Mouse (Mus musculus): ENCODE results near the gene Prrt4. TPM values are rescaled to one million over a fixed set of nuclear protein-coding genes. Genes with fewer than 3 reads are reported as not detected.
"Not testable (repeated sequence)": the region's sequence is repeated elsewhere in the genome, so short reads cannot be mapped to it uniquely, and the experiment has no call there.

Prrt4 gene
- polyA plus RNA-seq, 1 experiment = 5.5 TPM

DNA sequence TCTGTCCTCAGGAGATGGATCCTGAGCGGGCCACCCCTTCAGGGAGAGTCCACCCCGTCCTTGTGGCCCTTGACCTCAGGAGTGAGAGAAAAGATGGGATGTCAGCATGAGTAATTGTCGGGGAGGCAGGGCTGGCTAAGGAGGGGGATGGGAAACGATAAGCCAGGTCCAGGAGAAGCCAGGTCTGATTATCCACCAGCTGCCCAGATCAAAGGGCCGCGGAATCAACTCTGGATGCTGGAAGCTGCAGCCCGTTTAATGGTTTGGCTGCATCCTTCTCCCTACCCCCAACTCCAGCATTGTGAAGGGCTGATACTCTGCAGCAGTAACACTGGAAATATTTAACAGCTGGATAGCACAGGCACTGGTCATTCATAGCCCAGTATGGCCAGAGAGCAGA, 5.0 kb downstream of the Prrt4 start:
- Histone ChIP-seq H3K4me1 (ENCODE audit: control insufficient read depth, insufficient read depth, low read length) (no peaks in the 10 kb centered on the region), H3K27ac (ENCODE audit: insufficient read depth, low read length) (no peak overlapping the region), H3K4me3 (replicated peaks; ENCODE audit: insufficient read depth, low read depth, low read length) (no peak overlapping the region), H3K27me3 (ENCODE audit: control insufficient read depth, insufficient read depth, low read length) (no peaks in the 10 kb centered on the region)
- peak in 1 of 2 experiments; percentile 4 for DNase-seq
- TF ChIP-seq POLR2A (IDR thresholded peaks at IDR 0.05; ENCODE audit: borderline replicate concordance, insufficient read depth, low read length) = no peak
- TF ChIP-seq CTCF (IDR thresholded peaks at IDR 0.05; ENCODE audit: borderline replicate concordance, insufficient read depth, low read depth, low read length) = no peak
- 52% methylated on average over 7 of the region's 7 CpGs for WGBS

DNA sequence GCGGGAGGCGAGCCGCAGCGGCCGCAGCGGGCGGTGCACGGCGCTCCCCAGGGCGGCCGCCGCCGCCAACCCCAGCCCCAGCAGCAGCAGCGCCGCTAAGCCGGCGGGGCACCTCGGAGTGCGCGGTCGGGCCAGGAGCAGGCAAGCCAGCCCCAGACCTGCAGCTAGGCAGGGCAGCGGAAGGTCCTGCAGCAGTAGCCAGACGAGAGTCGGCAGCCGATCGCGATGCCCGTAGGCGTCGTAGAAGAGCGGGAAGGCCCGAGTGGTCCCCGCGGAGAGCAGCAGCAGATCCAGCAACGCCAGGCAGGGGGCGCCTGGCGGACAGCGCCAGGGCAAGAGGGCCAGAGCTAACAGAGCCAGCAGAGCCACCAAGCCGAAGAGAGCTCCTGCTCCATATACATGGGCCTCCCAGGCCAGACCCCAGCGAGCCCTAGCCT, 8.4 kb downstream of the Prrt4 start:
- DNase-seq = peak; percentile 71 to 80
- WGBS = under 1% methylated on average over 39 of the region's 40 CpGs
- Histone ChIP-seq H3K27ac (ENCODE audit: insufficient read depth, low read length) (no peak overlapping the region), H3K4me3 (replicated peaks; ENCODE audit: insufficient read depth, low read depth, low read length) (peak overlapping the region; percentile 43), H3K27me3 (ENCODE audit: control insufficient read depth, insufficient read depth, low read length) (no peaks in the 10 kb centered on the region), H3K4me1 (ENCODE audit: control insufficient read depth, insufficient read depth, low read length) (no peaks in the 10 kb centered on the region)
- TF ChIP-seq POLR2A (IDR thresholded peaks at IDR 0.05; ENCODE audit: borderline replicate concordance, insufficient read depth, low read length) (no peak), CTCF (IDR thresholded peaks at IDR 0.05; ENCODE audit: borderline replicate concordance, insufficient read depth, low read depth, low read length) (peak; percentile 67)

GRCm38 (mm10) chr6:29170063-29170921, 9.1 kb downstream of the Prrt4 start:
- no peak for TF ChIP-seq POLR2A (IDR thresholded peaks at IDR 0.05; ENCODE audit: borderline replicate concordance, insufficient read depth, low read length)
- TF ChIP-seq CTCF (IDR thresholded peaks at IDR 0.05; ENCODE audit: borderline replicate concordance, insufficient read depth, low read depth, low read length) = no peak
- 2% methylated on average over 58 of the region's 63 CpGs for WGBS
- Histone ChIP-seq H3K4me3 (replicated peaks; ENCODE audit: insufficient read depth, low read depth, low read length) (peak overlapping the region; percentile 43), H3K27ac (ENCODE audit: insufficient read depth, low read length) (no peak overlapping the region), H3K27me3 (ENCODE audit: control insufficient read depth, insufficient read depth, low read length) (no peaks in the 10 kb centered on the region), H3K4me1 (ENCODE audit: control insufficient read depth, insufficient read depth, low read length) (no peaks in the 10 kb centered on the region)
- DNase-seq = peak; percentile 25 to 62

GRCm38 (mm10) chr6:29169675-29170062, 9.7 kb downstream of the Prrt4 start:
- H3K27me3 ChIP-seq (ENCODE audit: control insufficient read depth, insufficient read depth, low read length) = no peaks in the 10 kb centered on the region
- WGBS = 36% methylated on average over 12 of the region's 12 CpGs
- DNase-seq = no peak
- no peaks in the 10 kb centered on the region for H3K4me1 ChIP-seq (ENCODE audit: control insufficient read depth, insufficient read depth, low read length)
- TF ChIP-seq CTCF (IDR thresholded peaks at IDR 0.05; ENCODE audit: borderline replicate concordance, insufficient read depth, low read depth, low read length) (no peak), POLR2A (IDR thresholded peaks at IDR 0.05; ENCODE audit: borderline replicate concordance, insufficient read depth, low read length) (no peak)
- H3K27ac ChIP-seq (ENCODE audit: insufficient read depth, low read length) = no peak overlapping the region
- no peak overlapping the region for H3K4me3 ChIP-seq (replicated peaks; ENCODE audit: insufficient read depth, low read depth, low read length)

DNA sequence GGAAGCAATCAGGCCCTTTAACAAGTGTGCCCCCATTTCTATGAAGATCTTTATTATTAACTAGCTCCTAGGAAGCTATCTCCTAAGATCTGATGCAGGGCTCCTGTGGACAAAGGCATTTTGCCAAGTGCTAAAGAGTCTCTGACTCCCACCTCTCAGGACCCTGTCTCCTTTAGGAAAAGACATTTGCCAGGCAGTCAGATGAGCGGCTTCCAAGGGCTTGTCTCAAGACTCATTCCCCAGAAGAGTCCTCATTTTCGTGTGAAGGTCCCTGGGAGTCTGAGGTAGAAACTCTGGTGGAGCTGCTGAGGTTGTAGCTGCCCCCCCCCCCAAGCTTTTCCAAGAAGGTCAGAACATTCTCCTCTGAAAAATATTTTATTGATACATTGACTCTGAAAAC, 10.5 kb downstream of the Prrt4 start:
- WGBS = 68% methylated on average over 2 of the region's 2 CpGs
- no peak for DNase-seq
- H3K4me1 ChIP-seq (ENCODE audit: control insufficient read depth, insufficient read depth, low read length) = no peaks in the 10 kb centered on the region
- no peak for TF ChIP-seq POLR2A (IDR thresholded peaks at IDR 0.05; ENCODE audit: borderline replicate concordance, insufficient read depth, low read length)
- no peak for TF ChIP-seq CTCF (IDR thresholded peaks at IDR 0.05; ENCODE audit: borderline replicate concordance, insufficient read depth, low read depth, low read length)
- H3K4me3 ChIP-seq (replicated peaks; ENCODE audit: insufficient read depth, low read depth, low read length) = no peak overlapping the region
- no peak overlapping the region for H3K27ac ChIP-seq (ENCODE audit: insufficient read depth, low read length)
- H3K27me3 ChIP-seq (ENCODE audit: control insufficient read depth, insufficient read depth, low read length) = no peaks in the 10 kb centered on the region

DNA sequence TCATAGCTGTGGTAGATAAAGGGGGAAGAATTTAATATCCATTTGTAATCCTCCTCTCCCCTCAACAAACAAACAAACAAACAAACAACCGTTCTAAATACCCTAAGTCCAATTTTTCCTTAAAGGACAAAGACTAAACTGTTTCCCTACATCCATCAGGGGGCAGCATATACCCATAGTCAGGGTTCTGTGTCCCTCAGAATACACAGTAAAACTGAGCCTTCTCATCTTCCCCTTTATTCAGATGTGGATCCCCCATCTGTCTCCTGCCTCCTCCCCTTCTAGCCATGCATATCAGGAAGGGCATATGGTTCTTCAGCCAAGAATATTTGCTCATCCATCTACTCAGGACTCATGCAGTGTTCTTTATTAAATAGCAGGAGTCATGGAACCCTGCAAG, 13.2 kb downstream of the Prrt4 start:
- DNase-seq = peak in 1 of 2 experiments; percentile 63
- H3K27ac ChIP-seq (ENCODE audit: insufficient read depth, low read length) = no peak overlapping the region
- WGBS = 0% methylated on average over 1 of the region's 1 CpGs
- H3K4me1 ChIP-seq (ENCODE audit: control insufficient read depth, insufficient read depth, low read length) = no peaks in the 10 kb centered on the region
- H3K4me3 ChIP-seq (replicated peaks; ENCODE audit: insufficient read depth, low read depth, low read length) = no peak overlapping the region
- no peaks in the 10 kb centered on the region for H3K27me3 ChIP-seq (ENCODE audit: control insufficient read depth, insufficient read depth, low read length)
- TF ChIP-seq CTCF (IDR thresholded peaks at IDR 0.05; ENCODE audit: borderline replicate concordance, insufficient read depth, low read depth, low read length) (peak; percentile 56; the same call in 1 of the 2 replicates), POLR2A (IDR thresholded peaks at IDR 0.05; ENCODE audit: borderline replicate concordance, insufficient read depth, low read length) (no peak)

GRCm38 (mm10) chr6:29164314-29165244, 14.8 kb downstream of the Prrt4 start, which contains the start of gene Rbm28:
Rbm28 (minus strand) TSS chr6:29165006.
- Histone ChIP-seq H3K27ac (ENCODE audit: insufficient read depth, low read length) (no peak within 1 kb of the TSS), H3K27me3 (ENCODE audit: control insufficient read depth, insufficient read depth, low read length) (no peaks in the 10 kb centered on the region), H3K4me3 (replicated peaks; ENCODE audit: insufficient read depth, low read depth, low read length) (peak within 1 kb of the TSS; percentile 94), H3K4me1 (ENCODE audit: control insufficient read depth, insufficient read depth, low read length) (no peaks in the 10 kb centered on the region)
- TF ChIP-seq CTCF (IDR thresholded peaks at IDR 0.05; ENCODE audit: borderline replicate concordance, insufficient read depth, low read depth, low read length) = no peak
- peak; percentile 95 for TF ChIP-seq POLR2A (IDR thresholded peaks at IDR 0.05; ENCODE audit: borderline replicate concordance, insufficient read depth, low read length)
- peak; percentile 85 to 90 for DNase-seq
- 7% methylated on average over 42 of the region's 42 CpGs for WGBS

DNA sequence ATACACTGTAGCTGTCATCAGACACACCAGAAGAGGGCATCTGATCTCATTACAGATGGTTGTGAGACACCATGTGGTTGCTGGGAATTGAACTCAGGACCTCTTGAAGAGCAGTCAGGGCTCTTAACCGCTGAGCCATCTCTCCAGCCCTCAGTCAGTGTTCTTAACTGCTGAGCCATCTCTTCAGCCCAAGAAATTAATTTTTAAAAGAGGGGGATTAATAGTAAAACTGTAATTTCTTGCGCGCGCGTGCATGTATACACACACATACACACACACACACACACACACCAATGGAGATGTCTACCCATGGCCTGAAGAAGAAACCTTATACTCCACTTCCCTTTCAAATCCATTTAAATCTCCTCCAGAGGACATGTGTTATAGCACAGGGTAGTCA, 18.1 kb downstream of the Prrt4 start:
- H3K4me1 ChIP-seq (ENCODE audit: control insufficient read depth, insufficient read depth, low read length); H3K27me3 ChIP-seq (ENCODE audit: control insufficient read depth, insufficient read depth, low read length); H3K4me3 ChIP-seq (replicated peaks; ENCODE audit: insufficient read depth, low read depth, low read length); DNase-seq; H3K27ac ChIP-seq (ENCODE audit: insufficient read depth, low read length): not testable (repeated sequence)
- 98% methylated on average over 5 of the region's 5 CpGs for WGBS
